Mouse (Mus musculus): Measurements from ENCODE around the gene Tek. TPM values are rescaled to one million over a fixed set of nuclear protein-coding genes. Genes with fewer than 3 reads are reported as not detected.
"Not testable (repeated sequence)": the region's sequence is repeated elsewhere in the genome, so short reads cannot be mapped to it uniquely, and the experiment has no call there.

Tek gene
- polyA plus RNA-seq (2017; shearing (Covaris generic)): not detected

GRCm38 (mm10) chr4:94738838-94739731 lies at the start of gene Tek:
Gene Tek (plus strand): TSS chr4:94739289.
- ATAC-seq: no peak

GRCm38 (mm10) chr4:94689804-94690203 lies 49.3 kb upstream of the Tek start:
- ATAC-seq: not testable (repeated sequence)

- ATAC-seq: no peak
Observed at GRCm38 (mm10) chr4:94691078-94691477, 48.0 kb upstream of the Tek start.

- ATAC-seq: no peak
Observed at GRCm38 (mm10) chr4:94692175-94692574, 46.9 kb upstream of the Tek start.

- no peak for ATAC-seq
Observed at GRCm38 (mm10) chr4:94696368-94696767, 42.7 kb upstream of the Tek start.

GRCm38 (mm10) chr4:94711002-94711401 lies 28.1 kb upstream of the Tek start:
- ATAC-seq: no peak

DNA sequence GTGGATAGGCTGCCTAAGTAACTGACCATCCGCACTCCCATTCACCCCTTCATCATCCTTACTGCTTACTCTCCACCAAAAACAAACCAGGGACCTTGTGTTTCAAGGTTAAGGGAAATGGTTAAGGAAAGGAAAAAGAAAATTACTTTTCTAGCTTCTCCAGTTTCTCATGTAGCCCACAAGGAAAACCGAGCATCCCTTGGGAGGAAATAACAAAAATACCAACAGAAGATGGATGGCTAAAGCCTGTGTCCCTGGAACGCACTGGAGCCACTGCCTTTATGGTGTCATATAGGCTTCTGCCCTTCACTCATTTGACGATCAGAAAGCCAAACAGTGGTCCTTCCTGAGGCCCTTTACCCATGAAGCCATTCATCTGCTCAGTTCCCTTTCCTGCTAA lies 27.7 kb upstream of the Tek start:
- no peak for ATAC-seq

DNA sequence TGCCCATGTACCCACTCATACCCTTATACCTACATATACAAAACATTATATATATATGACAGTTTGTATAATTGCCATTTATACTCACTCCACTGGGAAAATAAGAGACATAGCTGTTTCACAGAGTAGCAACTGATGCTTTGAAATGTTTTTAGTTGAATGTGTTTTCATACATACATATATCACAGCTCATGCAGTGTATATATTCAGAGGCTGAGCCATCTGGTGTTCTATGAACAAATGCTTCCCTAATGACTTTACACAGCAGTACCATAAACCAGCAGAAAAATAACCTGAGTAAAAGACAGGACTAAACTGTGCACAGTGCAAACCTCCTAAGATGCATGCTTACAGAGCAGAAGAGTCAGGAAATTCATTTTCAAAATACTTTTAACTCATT lies 25.3 kb upstream of the Tek start:
- ATAC-seq: no peak

DNA sequence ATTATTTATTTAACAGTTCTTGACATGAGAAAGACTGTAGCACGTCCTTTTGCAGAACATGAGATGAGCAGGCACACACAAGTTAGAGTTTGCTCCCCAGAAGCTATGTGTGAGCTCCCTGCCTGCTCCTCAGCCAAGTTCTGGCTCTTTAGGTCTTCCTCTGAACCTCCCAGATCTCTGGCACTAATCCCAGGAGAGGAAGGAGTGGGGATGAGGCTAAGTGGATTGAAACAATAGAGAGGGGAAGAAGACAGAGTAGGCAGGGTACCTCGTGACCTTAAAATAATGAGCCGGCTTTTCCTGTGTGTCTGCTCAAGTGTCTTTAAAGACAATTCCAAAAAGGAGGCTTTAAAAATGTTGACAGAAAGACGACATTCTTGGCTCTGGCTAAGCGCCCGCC lies 23.9 kb upstream of the Tek start:
- ATAC-seq: no peak

GRCm38 (mm10) chr4:94725799-94726198 lies 13.3 kb upstream of the Tek start:
- ATAC-seq: no peak

DNA sequence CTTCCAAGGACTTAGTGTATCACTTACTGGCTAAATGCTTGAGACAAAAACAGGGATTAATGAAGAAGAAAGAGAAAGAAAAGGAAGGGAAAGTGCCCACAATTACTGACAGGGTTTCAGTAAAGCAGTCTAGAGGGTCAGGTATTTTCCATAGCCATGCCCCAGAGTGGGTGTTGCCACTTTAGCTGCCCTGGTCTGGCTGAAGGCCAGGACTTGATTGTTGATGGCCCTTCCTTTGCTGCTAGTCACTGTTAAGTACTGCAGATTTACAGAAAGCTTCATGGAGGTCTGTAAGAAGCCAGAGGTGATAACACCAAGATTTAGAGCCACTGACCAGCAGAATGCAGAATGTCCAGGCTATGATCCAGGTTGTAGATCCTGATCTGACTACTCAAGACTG lies 6.4 kb upstream of the Tek start:
- ATAC-seq: no peak

DNA sequence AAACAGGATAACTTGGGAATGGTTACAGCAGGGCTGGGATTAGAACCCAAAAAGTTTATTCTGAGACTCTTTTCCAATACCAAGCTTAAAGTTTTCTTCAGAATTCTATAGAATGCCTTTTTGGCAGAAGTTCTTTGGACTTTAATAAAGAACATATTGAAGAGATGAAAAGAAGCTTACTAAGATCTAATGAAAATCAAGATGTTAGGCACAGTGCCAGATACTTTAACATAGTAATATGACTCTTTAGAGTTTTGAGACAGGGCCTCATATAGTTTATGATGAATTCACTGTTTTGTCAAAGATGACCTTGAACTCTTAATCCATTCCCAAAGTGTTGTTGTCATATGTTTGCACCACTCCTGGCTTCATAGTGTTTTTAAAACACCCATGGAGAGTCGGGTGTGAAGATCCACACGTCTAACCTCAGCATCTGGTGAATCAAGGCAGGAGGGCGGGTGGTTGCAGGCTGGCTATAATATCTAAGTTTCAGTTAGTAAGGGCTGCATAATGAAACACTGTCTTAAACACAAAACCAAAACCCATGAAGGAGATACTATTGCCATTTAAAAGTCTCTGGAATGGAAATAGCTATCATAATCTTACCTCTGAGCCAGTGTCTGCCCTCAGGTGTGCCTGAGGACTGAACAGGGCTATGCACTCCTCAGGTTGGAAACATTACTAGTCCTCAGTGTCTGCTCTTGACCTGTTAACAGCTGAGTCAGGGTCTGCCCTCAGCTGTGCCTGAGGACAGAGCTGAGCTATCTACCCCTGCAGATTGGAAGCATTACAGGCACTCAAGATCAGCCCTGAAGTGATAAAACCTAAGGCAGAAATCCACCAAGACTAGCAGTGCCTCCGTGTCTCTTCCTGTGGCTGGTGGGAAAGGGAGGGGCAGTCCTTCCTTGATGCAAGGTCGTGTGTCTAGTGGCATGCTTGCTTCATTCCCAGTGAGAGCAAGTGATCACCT lies 1.5 kb upstream of the Tek start:
- no peak for ATAC-seq

GRCm38 (mm10) chr4:94741824-94742223 lies 2.7 kb downstream of the Tek start:
- no peak for ATAC-seq

GRCm38 (mm10) chr4:94745749-94746148 lies 6.7 kb downstream of the Tek start:
- ATAC-seq: no peak

- no peak for ATAC-seq
Observed at GRCm38 (mm10) chr4:94746387-94746811, 7.3 kb downstream of the Tek start.

GRCm38 (mm10) chr4:94747338-94747737 lies 8.2 kb downstream of the Tek start:
- no peak for ATAC-seq

DNA sequence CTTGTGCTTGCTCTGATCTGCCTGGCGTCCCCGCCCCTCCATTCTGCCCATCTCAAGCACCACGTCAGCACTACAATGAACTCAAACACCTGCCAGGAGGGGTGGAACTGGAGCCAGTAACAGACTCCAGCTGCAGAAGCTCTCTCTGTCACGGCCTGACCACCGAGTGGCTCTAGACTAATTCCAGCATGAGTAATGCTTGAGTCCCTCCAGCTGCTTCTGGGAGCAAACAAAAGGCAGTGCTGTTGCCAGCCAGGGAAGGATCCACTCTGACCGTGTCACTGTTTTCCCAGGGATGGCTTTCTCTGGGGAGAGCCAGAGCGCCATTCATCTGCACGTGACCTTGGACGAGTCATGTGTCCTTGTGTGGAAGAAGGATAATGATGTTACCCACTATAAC lies 13.4 kb downstream of the Tek start:
- ATAC-seq: no peak

GRCm38 (mm10) chr4:94765217-94765616 lies 26.1 kb downstream of the Tek start:
- no peak for ATAC-seq

DNA sequence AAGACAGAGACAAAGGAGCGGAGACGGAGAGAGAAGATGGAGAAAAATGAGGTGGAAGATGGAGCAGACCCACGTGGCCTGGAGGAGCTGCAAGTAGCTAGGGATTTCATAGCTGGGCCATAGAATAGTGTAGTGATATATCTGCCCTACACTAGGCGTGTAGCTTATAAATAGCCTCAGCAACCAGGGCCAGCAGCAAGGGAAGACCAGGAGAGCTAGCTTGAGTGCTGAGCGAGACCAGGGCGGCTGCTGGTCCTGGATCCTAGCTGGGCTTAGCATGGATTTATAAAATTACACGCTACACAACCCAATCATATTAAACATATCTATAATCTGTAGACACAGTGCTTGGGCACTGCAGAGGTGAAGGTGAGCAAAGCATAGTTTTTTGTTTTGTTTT lies 27.1 kb downstream of the Tek start:
- no peak for ATAC-seq

GRCm38 (mm10) chr4:94768624-94769023 lies 29.5 kb downstream of the Tek start:
- no peak for ATAC-seq

DNA sequence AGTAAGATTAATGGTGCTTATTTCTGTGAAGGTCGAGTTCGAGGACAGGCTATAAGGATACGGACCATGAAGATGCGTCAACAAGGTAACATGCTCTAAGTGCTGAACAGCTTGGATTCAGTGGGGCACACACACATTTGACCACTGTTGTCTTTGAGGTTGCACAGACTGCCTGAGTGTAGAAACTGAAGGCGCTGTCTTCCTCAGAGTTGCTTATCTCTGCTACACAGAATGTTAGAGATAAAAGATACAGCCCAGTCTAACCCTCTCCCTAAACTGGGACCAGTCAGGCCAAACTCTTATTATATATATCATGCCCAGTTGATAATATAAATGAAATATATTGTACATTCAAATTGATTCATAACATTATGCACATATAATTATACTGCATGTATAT lies 42.0 kb downstream of the Tek start:
- ATAC-seq: no peak

DNA sequence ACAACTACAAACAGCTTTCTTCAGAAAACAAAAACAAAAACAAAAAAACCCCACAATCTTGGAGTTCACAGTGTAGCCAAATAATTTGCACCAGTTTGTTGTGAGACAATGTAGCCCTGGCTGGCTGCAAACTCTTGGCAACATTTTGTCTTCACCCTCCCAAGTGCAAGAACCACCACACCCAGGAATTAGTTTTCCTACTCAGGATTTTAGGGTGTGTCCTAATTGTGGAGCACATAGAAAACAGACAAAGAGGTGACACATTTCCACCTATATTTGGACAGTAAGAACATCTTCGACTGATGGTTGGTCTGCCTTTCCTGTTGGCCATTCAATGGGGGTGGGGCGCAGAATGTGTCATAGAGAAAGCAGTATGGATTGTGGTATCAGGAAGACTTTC lies 46.8 kb downstream of the Tek start:
- no peak for ATAC-seq

- ATAC-seq: no peak
Observed at GRCm38 (mm10) chr4:94803187-94803586, 64.1 kb downstream of the Tek start.

DNA sequence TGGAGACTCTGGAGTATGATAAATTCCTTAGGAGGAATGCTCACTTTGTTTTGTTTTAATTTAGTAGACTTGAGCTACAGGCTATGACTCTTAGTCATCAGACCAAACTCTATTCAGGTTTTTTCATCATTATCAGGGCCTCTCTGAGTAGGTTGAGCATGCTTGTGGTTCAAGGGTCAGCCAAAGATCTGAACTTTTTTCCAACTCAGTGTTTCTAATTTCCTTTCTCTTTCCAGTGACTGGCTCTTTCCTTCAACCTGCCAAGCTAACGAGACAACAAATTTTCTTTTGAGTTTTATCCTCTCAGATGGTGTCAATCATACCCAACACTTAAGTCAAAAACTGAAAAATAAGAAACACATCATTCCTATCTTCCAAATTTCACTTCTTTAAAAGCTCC lies 71.5 kb downstream of the Tek start:
- ATAC-seq: no peak

Measured in activated CD4-positive, CD25-positive, alpha-beta regulatory T cell, adult 4 months (primary cell).